Comparison of ENCODE assay signal across 11 mouse cellular contexts in the genomic region with DNA sequence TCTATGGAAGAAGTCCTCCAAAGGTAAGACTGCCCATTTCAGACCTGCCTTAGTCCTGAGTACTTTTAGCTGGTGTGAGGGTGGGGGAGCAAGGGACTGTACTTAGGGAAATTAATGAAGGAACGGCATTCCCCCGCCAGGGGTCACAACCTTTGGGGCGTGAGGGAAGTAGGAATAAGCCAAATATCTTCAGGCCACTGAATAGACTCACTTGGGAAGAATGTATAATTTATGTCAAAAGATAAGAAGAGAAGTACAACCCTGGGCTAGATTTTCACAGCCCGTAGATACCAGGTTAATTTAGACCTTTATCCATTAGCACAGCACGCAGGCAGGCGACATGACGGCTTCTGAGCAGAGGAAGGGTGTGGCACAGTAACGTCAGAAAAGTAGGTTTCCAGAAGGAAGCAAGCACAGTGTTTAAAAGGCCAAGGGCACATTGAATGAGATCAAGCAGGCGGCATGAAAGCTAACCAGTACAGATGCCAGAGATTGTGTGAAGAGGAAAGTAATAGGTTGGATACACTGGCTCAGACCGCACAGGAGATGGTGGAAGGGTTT. TPM values are rescaled to one million over a fixed set of nuclear protein-coding genes. Genes with fewer than 3 reads are reported as not detected.
DNase-seq lines count a peak whose midpoint lies in the region; ATAC-seq and TF ChIP-seq lines count a peak whose summit lies in the region.
"Had no signal": no experiment of that assay in that cellular context is flagged by ENCODE, and none has a peak within 500 bp of the region (broad histone marks: within the 10 kb centered on the region; RNA-seq: fewer than 3 reads in every experiment).

No protein-coding gene starts in this region.

- TF ChIP-seq EP300 in lung, postnatal 0 days (IDR thresholded peaks at IDR 0.05), result peak; percentile 89

- no peak overlapping the region for H3K4me3 ChIP-seq in kidney, embryonic 15.5 days (replicated peaks)
- no peak overlapping the region for H3K4me3 ChIP-seq in lung, postnatal 0 days (ENCODE audit: low read depth, low read length)
- H3K4me3 ChIP-seq in midbrain, embryonic 10.5 days, result no peak overlapping the region
- H3K4me3 ChIP-seq: forebrain, embryonic 10.5 days had no signal

- H3K4me1 ChIP-seq in kidney, embryonic 15.5 days, result peaks cover 40% of the 10 kb centered on the region
- H3K4me1 ChIP-seq in lung, postnatal 0 days (ENCODE audit: insufficient read depth, low read depth, low read length), result peaks cover 4% of the 10 kb centered on the region; the same call in 1 of the 2 replicates
- peaks cover 5% of the 10 kb centered on the region for H3K4me1 ChIP-seq in midbrain, embryonic 10.5 days

- H3K4me2 ChIP-seq in kidney, embryonic 15.5 days, result no peak overlapping the region
- no peak overlapping the region for H3K4me2 ChIP-seq in lung, postnatal 0 days (replicated peaks; ENCODE audit: low read depth, low read length)
- H3K4me2 ChIP-seq: midbrain, embryonic 11.5 days had no signal

- no peaks in the 10 kb centered on the region for H3K27me3 ChIP-seq in kidney, embryonic 15.5 days
- no peaks in the 10 kb centered on the region for H3K27me3 ChIP-seq in lung, postnatal 0 days (replicated peaks; ENCODE audit: insufficient read depth, low read length)
- H3K27me3 ChIP-seq in midbrain, embryonic 10.5 days (ENCODE audit: low read depth, poor library complexity, severe bottlenecking), result no peaks in the 10 kb centered on the region

- no peak overlapping the region for H3K9ac ChIP-seq in kidney, embryonic 15.5 days
- no peak overlapping the region for H3K9ac ChIP-seq in lung, postnatal 0 days (replicated peaks; ENCODE audit: low read depth)

- peak overlapping the region; percentile 78 for H3K27ac ChIP-seq in kidney, embryonic 15.5 days
- H3K27ac ChIP-seq in lung, postnatal 0 days (ENCODE audit: low read length), result peak overlapping the region; percentile 76
- H3K27ac ChIP-seq in midbrain, embryonic 10.5 days (replicated peaks), result no peak overlapping the region
- H3K27ac ChIP-seq: forebrain, embryonic 10.5 days had no signal

- ATAC-seq in kidney, embryonic 15.5 days (replicated peaks; ENCODE audit: low FRiP score), result no peak
- ATAC-seq in lung, postnatal 0 days, result peak; percentile 57

- TF ChIP-seq CTCF in lung, postnatal 0 days (IDR thresholded peaks at IDR 0.05), result 0 out of 2 replicates have a peak, but pooled peaks have one; percentile 16

- H3K36me3 ChIP-seq in kidney, embryonic 15.5 days, result no peaks in the 10 kb centered on the region; the same call in 1 of the 2 replicates
- no peaks in the 10 kb centered on the region for H3K36me3 ChIP-seq in lung, postnatal 0 days (ENCODE audit: insufficient read depth, low read length)
- H3K36me3 ChIP-seq in midbrain, embryonic 10.5 days, result no peaks in the 10 kb centered on the region
- H3K36me3 ChIP-seq: forebrain, embryonic 10.5 days had no signal

- WGBS in kidney, embryonic 15.5 days, result 53% methylated on average over 10 of the region's 10 CpGs
- WGBS in lung, postnatal 0 days, result 40% methylated on average over 10 of the region's 10 CpGs
- 88% methylated on average over 10 of the region's 10 CpGs for WGBS in midbrain, embryonic 10.5 days

- H3K9me3 ChIP-seq in kidney, embryonic 15.5 days (replicated peaks), result peaks cover 8% of the 10 kb centered on the region; the same call in 1 of the 2 replicates
- no peaks in the 10 kb centered on the region for H3K9me3 ChIP-seq in lung, postnatal 0 days (ENCODE audit: low read length)
- H3K9me3 ChIP-seq in midbrain, embryonic 10.5 days (replicated peaks), result peaks cover 20% of the 10 kb centered on the region

- DNase-seq in heart, adult 11 months, result peak; percentile 95
- no peak for DNase-seq in heart, postnatal 4 days
- peak; percentile 67 for DNase-seq in adrenal gland, postnatal 14 days
- peak; percentile 64 for DNase-seq in lung, postnatal 0 days (ENCODE audit: low spot score)
- no peak for DNase-seq in left cerebral cortex, adult 11 months (ENCODE audit: low spot score)
- no peak for DNase-seq in midbrain, embryonic 10.5 days (ENCODE audit: low spot score)
- no peak for DNase-seq in right cerebral cortex, postnatal 14 days
- DNase-seq: cerebellum, postnatal 36 days had no signal

RNA-seq across cellular contexts. Expression of a gene that starts 37.0 kb away (rescaled TPM):
- total RNA-seq in heart, postnatal 4 days (2021), result 10 to 100 TPM; 72.2 to 78.2 TPM
- total RNA-seq in adrenal gland, postnatal 14 days (2021), result 181 and 182 TPM in 2 replicates
- 78.7 and 94.8 TPM in 2 replicates for polyA plus RNA-seq in kidney, embryonic 15.5 days (2015; fragmentation: Nextera tagmentation; extraction: Ambion mirVana)
- 247 and 292 TPM in 2 replicates for polyA plus RNA-seq in lung, postnatal 0 days (2015; fragmentation: Nextera tagmentation; extraction: Ambion mirVana)
- polyA plus RNA-seq in midbrain, embryonic 10.5 days (2016; fragmentation: Nextera tagmentation; extraction: Ambion mirVana), result 22.3 and 22.6 TPM in 2 replicates

Comparison
In these comparisons a context has a peak if more than half of its experiments do, and no peak if none do; other contexts are left out.
1. DNase-seq: peak in heart, adult 11 months (single experiment), adrenal gland, postnatal 14 days (single experiment) and lung, postnatal 0 days (single experiment); none in heart, postnatal 4 days (single experiment), left cerebral cortex, adult 11 months (single experiment), midbrain, embryonic 10.5 days (single experiment) and right cerebral cortex, postnatal 14 days (single experiment).